Mouse (Mus musculus): ENCODE measurements around the gene Iars2.

DNA sequence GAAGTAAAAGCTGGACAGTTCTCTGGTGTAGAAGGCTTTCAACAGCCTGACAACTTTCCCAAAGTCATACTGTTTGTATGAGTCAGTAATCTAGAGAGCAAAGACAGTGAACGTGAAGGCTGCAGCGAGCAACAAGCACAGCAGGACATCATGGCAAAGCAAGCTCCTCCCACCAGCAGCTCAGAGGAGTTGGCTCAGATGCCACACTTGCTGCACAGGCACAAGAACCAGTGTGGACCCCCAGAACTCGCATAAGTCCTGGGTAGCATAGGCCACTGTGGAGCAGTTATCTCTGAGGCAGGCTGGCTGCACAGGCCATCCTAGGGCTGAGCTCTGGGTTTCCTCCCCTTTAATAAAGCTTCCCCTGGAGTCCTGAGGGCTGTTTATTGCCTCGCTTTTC lies 37.9 kb downstream of the Iars2 start:
- TF ChIP-seq CTCF (IDR thresholded peaks at IDR 0.05; ENCODE audit: extremely low read depth, insufficient read length, insufficient replicate concordance, low read depth, low read length) (no peak), POLR2A (IDR thresholded peaks at IDR 0.05; ENCODE audit: low read depth, low read length) (no peak)
